8 mouse cellular contexts compared by ENCODE assay signal in the genomic region with DNA sequence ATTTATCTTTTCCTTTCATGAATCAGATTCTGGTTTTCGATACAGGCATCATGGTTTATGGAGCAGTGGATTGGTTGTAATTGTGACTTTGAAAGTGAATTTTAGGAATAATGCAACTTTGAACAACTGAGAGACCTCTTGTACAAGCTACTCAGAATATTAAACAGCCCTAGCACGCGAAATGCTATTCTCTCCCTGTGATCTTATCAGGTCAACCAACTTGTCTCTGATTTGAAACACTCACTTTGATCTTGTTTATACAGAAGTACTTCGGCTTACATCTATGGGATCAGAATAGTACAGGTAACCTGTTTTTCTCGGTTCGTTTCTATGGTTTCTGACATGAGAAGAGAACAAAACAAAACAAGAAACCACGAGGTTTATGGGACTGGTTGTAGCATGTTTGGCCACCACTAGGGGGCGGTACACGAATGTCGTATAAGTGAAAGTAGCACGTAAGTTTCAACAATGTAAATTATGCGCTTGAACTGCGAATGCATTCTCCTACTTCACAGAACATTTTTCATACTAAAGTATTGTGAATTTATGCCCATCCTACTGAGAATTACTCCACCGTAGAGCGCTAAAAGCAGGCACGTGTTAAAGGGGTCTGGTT.
DNase-seq lines count a peak whose midpoint lies in the region; ATAC-seq and TF ChIP-seq lines count a peak whose summit lies in the region.

No protein-coding gene starts in this region.

- H3K27me3 ChIP-seq in embryonic facial prominence, embryonic 12.5 days: no peaks in the 10 kb centered on the region
- no peaks in the 10 kb centered on the region for H3K27me3 ChIP-seq in heart, embryonic 13.5 days (replicated peaks)
- H3K27me3 ChIP-seq in kidney, postnatal 0 days (ENCODE audit: insufficient read depth, low read length): no peaks in the 10 kb centered on the region
- H3K27me3 ChIP-seq in liver, embryonic 11.5 days (replicated peaks; ENCODE audit: control insufficient read depth, insufficient read depth, low read length): no peaks in the 10 kb centered on the region
- H3K27me3 ChIP-seq in myocyte (ENCODE audit: control insufficient read depth, insufficient read depth, insufficient read length): no peaks in the 10 kb centered on the region
- H3K27me3 ChIP-seq in stomach, embryonic 15.5 days (replicated peaks): no peaks in the 10 kb centered on the region

- TF ChIP-seq CTCF in kidney, postnatal 0 days (IDR thresholded peaks at IDR 0.05; ENCODE audit: low read depth): peak; percentile 95

- H3K9ac ChIP-seq in embryonic facial prominence, embryonic 12.5 days: no peak overlapping the region
- H3K9ac ChIP-seq in heart, embryonic 13.5 days: no peak overlapping the region
- no peak overlapping the region for H3K9ac ChIP-seq in kidney, postnatal 0 days (ENCODE audit: low read depth, low read length)
- no peak overlapping the region for H3K9ac ChIP-seq in liver, embryonic 11.5 days (ENCODE audit: low read depth, low read length)
- H3K9ac ChIP-seq in stomach, embryonic 15.5 days: no peak overlapping the region

- no peaks in the 10 kb centered on the region for H3K79me2 ChIP-seq in myocyte (ENCODE audit: control insufficient read depth, insufficient read depth)

- no peak overlapping the region for H3K27ac ChIP-seq in embryonic facial prominence, embryonic 12.5 days
- no peak overlapping the region for H3K27ac ChIP-seq in heart, embryonic 13.5 days (replicated peaks)
- H3K27ac ChIP-seq in kidney, postnatal 0 days: no peak overlapping the region
- no peak overlapping the region for H3K27ac ChIP-seq in liver, embryonic 11.5 days (ENCODE audit: low read depth, low read length)
- H3K27ac ChIP-seq in stomach, embryonic 15.5 days: no peak overlapping the region

- H3K4me3 ChIP-seq in embryonic facial prominence, embryonic 12.5 days: no peak overlapping the region
- peak overlapping the region; percentile 37 for H3K4me3 ChIP-seq in heart, embryonic 13.5 days
- no peak overlapping the region; the same call in 1 of the 2 replicates for H3K4me3 ChIP-seq in kidney, postnatal 0 days (replicated peaks; ENCODE audit: low read depth, low read length)
- H3K4me3 ChIP-seq in liver, embryonic 11.5 days (ENCODE audit: low read depth, low read length): peak overlapping the region; percentile 10; the same call in 1 of the 2 replicates
- H3K4me3 ChIP-seq in myocyte: no peak overlapping the region
- no peak overlapping the region for H3K4me3 ChIP-seq in stomach, embryonic 15.5 days (replicated peaks)

- peak; percentile 84 for DNase-seq in A20 (ENCODE audit: low read depth, low spot score)
- peak; percentile 80 for DNase-seq in adrenal gland, postnatal 25 days
- peak; percentile 92 for DNase-seq in kidney, postnatal 0 days (ENCODE audit: low spot score)
- DNase-seq in liver, embryonic 11.5 days (ENCODE audit: low spot score): peak; percentile 47

- peak overlapping the region; percentile 24; the same call in 1 of the 2 replicates for H3K4me2 ChIP-seq in embryonic facial prominence, embryonic 12.5 days (replicated peaks)
- H3K4me2 ChIP-seq in heart, embryonic 13.5 days: peak overlapping the region; percentile 62
- H3K4me2 ChIP-seq in kidney, postnatal 0 days (ENCODE audit: low read length): peak overlapping the region; percentile 42; the same call in 1 of the 2 replicates
- peak overlapping the region; percentile 56 for H3K4me2 ChIP-seq in liver, embryonic 11.5 days
- peak overlapping the region; percentile 74 for H3K4me2 ChIP-seq in myocyte (ENCODE audit: low read depth)
- H3K4me2 ChIP-seq in stomach, embryonic 15.5 days: peak overlapping the region; percentile 42; the same call in 1 of the 2 replicates

- H3K36me3 ChIP-seq in embryonic facial prominence, embryonic 12.5 days: no peaks in the 10 kb centered on the region
- no peaks in the 10 kb centered on the region for H3K36me3 ChIP-seq in heart, embryonic 13.5 days
- H3K36me3 ChIP-seq in kidney, postnatal 0 days (ENCODE audit: insufficient read depth, low read length): no peaks in the 10 kb centered on the region
- H3K36me3 ChIP-seq in liver, embryonic 11.5 days (ENCODE audit: control insufficient read depth, insufficient read depth, low read length): no peaks in the 10 kb centered on the region
- H3K36me3 ChIP-seq in myocyte (ENCODE audit: control insufficient read depth, insufficient read depth): no peaks in the 10 kb centered on the region
- no peaks in the 10 kb centered on the region for H3K36me3 ChIP-seq in stomach, embryonic 15.5 days

- H3K4me1 ChIP-seq in embryonic facial prominence, embryonic 12.5 days: peaks cover 15% of the 10 kb centered on the region; the same call in 1 of the 2 replicates
- H3K4me1 ChIP-seq in heart, embryonic 13.5 days: no peaks in the 10 kb centered on the region
- H3K4me1 ChIP-seq in kidney, postnatal 0 days (replicated peaks; ENCODE audit: insufficient read depth, low read length): 0 out of 2 replicates have a peak, but pooled peaks cover 5% of the 10 kb centered on the region
- no peaks in the 10 kb centered on the region for H3K4me1 ChIP-seq in liver, embryonic 11.5 days (replicated peaks; ENCODE audit: control insufficient read depth, insufficient read depth, low read length)
- no peaks in the 10 kb centered on the region for H3K4me1 ChIP-seq in stomach, embryonic 15.5 days

- H3K9me3 ChIP-seq in embryonic facial prominence, embryonic 12.5 days: no peaks in the 10 kb centered on the region
- no peaks in the 10 kb centered on the region for H3K9me3 ChIP-seq in heart, embryonic 13.5 days
- no peaks in the 10 kb centered on the region for H3K9me3 ChIP-seq in kidney, postnatal 0 days (replicated peaks; ENCODE audit: low read length)
- no peaks in the 10 kb centered on the region for H3K9me3 ChIP-seq in liver, embryonic 11.5 days (ENCODE audit: control insufficient read depth, low read length)
- no peaks in the 10 kb centered on the region for H3K9me3 ChIP-seq in stomach, embryonic 15.5 days

- TF ChIP-seq POLR2A in myocyte (IDR thresholded peaks at IDR 0.05; ENCODE audit: insufficient read length, low read depth): no peak

- ATAC-seq in embryonic facial prominence, embryonic 12.5 days (ENCODE audit: insufficient number of reproducible peaks, insufficient read depth, low FRiP score, low TSS enrichment): 0 out of 2 replicates have a peak, but pooled peaks have one; percentile 58
- no peak for ATAC-seq in heart, embryonic 13.5 days (ENCODE audit: extremely low read depth, insufficient number of reproducible peaks, low FRiP score, low TSS enrichment)
- peak; percentile 68; the same call in 1 of the 2 replicates for ATAC-seq in kidney, postnatal 0 days (replicated peaks; ENCODE audit: low FRiP score, low read depth)
- ATAC-seq in liver, embryonic 11.5 days (replicated peaks; ENCODE audit: low FRiP score): peak; percentile 79
- ATAC-seq in stomach, embryonic 15.5 days (ENCODE audit: insufficient read depth, low FRiP score, low read depth): 0 out of 2 replicates have a peak, but pooled peaks have one; percentile 56

- WGBS in embryonic facial prominence, embryonic 12.5 days: 21% methylated on average over 16 of the region's 16 CpGs
- WGBS in heart, embryonic 13.5 days: 23% methylated on average over 16 of the region's 16 CpGs
- 18% methylated on average over 16 of the region's 16 CpGs for WGBS in kidney, postnatal 0 days
- WGBS in liver, embryonic 11.5 days: 25% methylated on average over 16 of the region's 16 CpGs
- WGBS in stomach, embryonic 15.5 days: 21% methylated on average over 16 of the region's 16 CpGs

- H3ac ChIP-seq in myocyte (ENCODE audit: control insufficient read depth, insufficient read length): no peak overlapping the region

TF ChIP-seq in myocyte, 11 proteins besides CTCF, POLR2A, EP300 and RAD21:
- TF ChIP-seq MYOG (IDR thresholded peaks at IDR 0.05; ENCODE audit: control insufficient read depth in 1 of 3, insufficient read depth in 1 of 3, insufficient read length in 2 of 3, low read depth in 2 of 3) (no peak), TCF3 (IDR thresholded peaks at IDR 0.05; ENCODE audit: insufficient read length, low read depth) (no peak), MYOD1 (IDR thresholded peaks at IDR 0.05; ENCODE audit: control insufficient read depth in 1 of 3, insufficient read length in 2 of 3, low read depth in 2 of 3) (no peak), POLR2AphosphoS2 (IDR thresholded peaks at IDR 0.05; ENCODE audit: insufficient read length, low read depth) (no peak), CEBPB (IDR thresholded peaks at IDR 0.05; ENCODE audit: insufficient read depth, poor library complexity, severe bottlenecking) (no peak), TCF12 (IDR thresholded peaks at IDR 0.05; ENCODE audit: insufficient read depth, poor library complexity, severe bottlenecking) (no peak), MAX (IDR thresholded peaks at IDR 0.05; ENCODE audit: low read depth) (no peak), SRF (IDR thresholded peaks at IDR 0.05; ENCODE audit: control insufficient read depth, insufficient read length, low read depth) (no peak), REST (IDR thresholded peaks at IDR 0.05; ENCODE audit: insufficient read depth, insufficient read length) (no peak), USF1 (IDR thresholded peaks at IDR 0.05; ENCODE audit: low read depth) (no peak), E2F4 (IDR thresholded peaks at IDR 0.05; ENCODE audit: insufficient read depth) (no peak)
TF ChIP-seq in myocyte: peak in this region for 0.

Comparison
In these comparisons a context has a peak if more than half of its experiments do, and no peak if none do; other contexts are left out.
1. H3K4me2 ChIP-seq: peak in every context shown above with its lines; median percentile 74 in myocyte; 62 in heart, embryonic 13.5 days; 56 in liver, embryonic 11.5 days; 42 in kidney, postnatal 0 days; 42 in stomach, embryonic 15.5 days; 24 in embryonic facial prominence, embryonic 12.5 days.
2. H3K4me3 ChIP-seq: peak in heart, embryonic 13.5 days (single experiment) and liver, embryonic 11.5 days (single experiment); none in embryonic facial prominence, embryonic 12.5 days (single experiment), kidney, postnatal 0 days (single experiment), myocyte (single experiment) and stomach, embryonic 15.5 days (single experiment).
3. Peak in every context shown above with its lines, with median percentiles within 50 percentile points of each other: DNase-seq.